Mouse (Mus musculus) lung, embryonic 16.5 days (tissue): Measurements from ENCODE around the gene Tmem174. TPM values are rescaled to one million over a fixed set of nuclear protein-coding genes. Genes with fewer than 3 reads are reported as not detected.
A peak's percentile ranks its signal among the peaks of the same experiment; 100 is the strongest.

Source experiments
- ATAC-seq: fragments of 200-750 bp; cut with Nextera tagmentation; 2 replicates; pipeline ENCODE4 v1.8.0; 2017; ENCODE audit warnings: low read depth, mild to moderate bottlenecking, moderate library complexity
- H3K27ac ChIP-seq: fragments of 300-500 bp; sonication (generic); 2 replicates; pipeline ENCODE4 v1.5.1; 2014; ENCODE audit warnings: mild to moderate bottlenecking, control low read depth, low read length
- H3K27me3 ChIP-seq: fragments of 300-500 bp; sonication (generic); 2 replicates; pipeline ENCODE4 v1.6.1; 2014; ENCODE audit warnings: low read depth, low read length, mixed read lengths; ENCODE audit not compliant: control insufficient read depth, insufficient read depth
- H3K36me3 ChIP-seq: fragments of 300-500 bp; sonication (generic); 2 replicates; pipeline ENCODE4 v1.6.1; 2014; ENCODE audit warnings: low read length; ENCODE audit not compliant: control insufficient read depth, insufficient read depth
- H3K4me1 ChIP-seq: fragments of 300-500 bp; sonication (generic); replicated peaks from 2 replicates; pipeline ENCODE4 v1.6.1; 2014; ENCODE audit warnings: low read length, mixed read lengths; ENCODE audit not compliant: control insufficient read depth, insufficient read depth
- H3K4me2 ChIP-seq: fragments of 300-500 bp; sonication (generic); 2 replicates; pipeline ENCODE4 v1.6.1; 2014; ENCODE audit warnings: low read depth, low read length, control low read depth
- H3K4me3 ChIP-seq: fragments of 300-500 bp; sonication (generic); 2 replicates; pipeline ENCODE4 v1.5.1; 2014; ENCODE audit warnings: mild to moderate bottlenecking, low read length, control low read depth
- H3K9ac ChIP-seq: fragments of 300-500 bp; sonication (generic); 2 replicates; pipeline ENCODE4 v1.6.1; 2014; ENCODE audit warnings: low read length, control low read depth
- H3K9me3 ChIP-seq: fragments of 300-500 bp; sonication (generic); 2 replicates; pipeline ENCODE4 v1.6.1; 2016; ENCODE audit warnings: low read length; ENCODE audit not compliant: control insufficient read depth
- WGBS: fragments of 180-500 bp; shearing (Covaris S2); extraction: QIAGEN DNeasy Blood & Tissue Kit; methylation state at CpG from one replicate; pipeline ENCODE4 v1.1.7; 2014; 5-methylcytosine and 5-hydroxymethylcytosine counted together
- polyA plus RNA-seq: library from polyadenylated mRNA; unstranded; fragments of >200 nt; fragmentation: Nextera tagmentation; extraction: Ambion mirVana; gene quantifications from 2 replicates; pipeline ENCODE4 v1.2.1, GENCODE M21; 2015

Tmem174 gene
- polyA plus RNA-seq, 1 experiment from 2014 or later: not detected

GRCm38 (mm10) chr13:98588951-98589501 is 48.2 kb downstream of the Tmem174 start:
- Histone ChIP-seq H3K9ac (peak overlapping the region; percentile 69), H3K4me3 (peak overlapping the region; percentile 54), H3K4me2 (peak overlapping the region; percentile 92), H3K27me3 (peaks cover 23% of the 10 kb centered on the region), H3K27ac (no peak overlapping the region), H3K9me3 (no peaks in the 10 kb centered on the region), H3K36me3 (no peaks in the 10 kb centered on the region), H3K4me1 (peaks cover 18% of the 10 kb centered on the region)
- WGBS: 2% methylated on average over 35 of the region's 35 CpGs
- ATAC-seq: peak; percentile 90

- Histone ChIP-seq H3K9ac (peak overlapping the region; percentile 69), H3K4me2 (peak overlapping the region; percentile 92), H3K27me3 (peaks cover 23% of the 10 kb centered on the region), H3K27ac (no peak overlapping the region), H3K9me3 (no peaks in the 10 kb centered on the region), H3K36me3 (no peaks in the 10 kb centered on the region), H3K4me3 (peak overlapping the region; percentile 54), H3K4me1 (peaks cover 18% of the 10 kb centered on the region)
- no peak for ATAC-seq
- WGBS: 14% methylated on average over 12 of the region's 12 CpGs
Measured at GRCm38 (mm10) chr13:98588480-98588879, 48.7 kb downstream of the Tmem174 start.

DNA sequence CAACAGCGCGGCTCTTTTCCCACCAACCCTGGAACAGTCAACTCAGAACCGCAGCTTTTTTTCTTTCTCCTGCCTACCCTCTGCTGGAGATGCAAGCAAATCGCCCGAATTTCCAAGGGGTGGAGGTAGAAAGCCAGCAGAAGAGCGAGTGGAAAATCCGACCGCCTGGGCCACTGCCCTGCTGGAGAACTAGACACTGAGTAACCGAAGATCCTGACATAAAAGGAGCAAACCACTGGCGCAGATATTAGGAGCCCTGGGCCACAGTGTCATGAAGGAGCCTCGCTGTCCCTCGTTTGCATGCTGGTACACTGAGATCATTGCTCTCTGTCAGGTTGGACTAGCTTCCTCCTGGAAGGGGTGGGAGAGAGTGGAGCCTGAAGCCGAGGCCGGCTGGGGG is 49.6 kb downstream of the Tmem174 start:
- Histone ChIP-seq H3K9me3 (no peaks in the 10 kb centered on the region), H3K27me3 (peaks cover 23% of the 10 kb centered on the region), H3K4me3 (no peak overlapping the region), H3K4me2 (peak overlapping the region; percentile 39), H3K9ac (no peak overlapping the region), H3K36me3 (no peaks in the 10 kb centered on the region), H3K4me1 (peaks cover 18% of the 10 kb centered on the region), H3K27ac (no peak overlapping the region)
- 5% methylated on average over 14 of the region's 14 CpGs for WGBS
- ATAC-seq: no peak

DNA sequence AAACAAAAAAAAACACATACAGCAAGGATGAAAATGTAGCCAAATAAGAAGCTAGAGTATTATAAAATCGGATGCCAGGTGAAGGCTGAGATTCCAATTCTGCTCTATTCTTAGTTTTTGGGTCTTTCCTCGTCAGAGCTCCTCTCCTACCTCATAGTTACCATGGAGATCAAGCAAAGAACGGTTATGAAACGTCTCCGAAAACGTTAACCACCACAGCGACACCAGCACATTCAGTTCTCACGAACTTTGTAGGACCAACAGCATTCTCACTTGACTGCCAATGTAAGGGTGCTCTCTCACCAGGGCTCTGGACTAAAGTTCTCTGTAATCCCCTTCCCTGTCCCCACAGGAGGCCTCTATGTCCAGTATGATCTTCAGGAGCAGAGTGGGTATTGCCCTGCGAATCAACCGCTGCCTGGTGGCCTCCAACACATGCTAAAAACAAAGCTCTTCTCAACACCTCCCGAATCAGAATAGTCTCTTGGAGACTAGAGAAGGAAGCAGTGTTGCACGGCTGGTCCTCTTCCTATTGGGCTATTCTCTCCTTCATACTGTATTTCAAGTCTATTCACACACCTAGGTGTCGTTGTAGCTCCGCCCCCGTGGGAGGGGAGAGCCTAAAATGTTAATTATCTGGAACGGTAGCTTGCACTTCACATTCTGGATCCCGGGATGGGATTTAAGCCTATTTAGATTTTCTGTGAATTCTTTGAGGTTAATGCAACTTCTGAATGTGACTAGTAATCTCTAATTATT is 50.2 kb downstream of the Tmem174 start:
- Histone ChIP-seq H3K9ac (no peak overlapping the region), H3K27ac (no peak overlapping the region), H3K4me1 (peaks cover 18% of the 10 kb centered on the region), H3K36me3 (no peaks in the 10 kb centered on the region), H3K27me3 (peaks cover 23% of the 10 kb centered on the region), H3K9me3 (no peaks in the 10 kb centered on the region), H3K4me3 (no peak overlapping the region), H3K4me2 (peak overlapping the region; percentile 39)
- ATAC-seq: no peak
- 19% methylated on average over 17 of the region's 17 CpGs for WGBS

Other genes with a start within 250 kb of the Tmem174 start
- gene Gm10320, start 145.4 kb downstream of the Tmem174 start, polyA plus RNA-seq: 1.2 and 1.8 TPM in 2 replicates
- 24.0 and 27.5 TPM in 2 replicates for gene Tmem171, start 57.4 kb upstream of the Tmem174 start, polyA plus RNA-seq
- 43.2 and 44.9 TPM in 2 replicates for gene Fcho2, start 178.0 kb upstream of the Tmem174 start, polyA plus RNA-seq